Mouse (Mus musculus): ENCODE data around the gene 4930469K13Rik.

Gene 4930469K13Rik

GRCm38 (mm10) chr11:34042808-34043207 is 55.5 kb downstream of the 4930469K13Rik start:
- no peak for DNase-seq (ENCODE audit: low read depth)

DNA sequence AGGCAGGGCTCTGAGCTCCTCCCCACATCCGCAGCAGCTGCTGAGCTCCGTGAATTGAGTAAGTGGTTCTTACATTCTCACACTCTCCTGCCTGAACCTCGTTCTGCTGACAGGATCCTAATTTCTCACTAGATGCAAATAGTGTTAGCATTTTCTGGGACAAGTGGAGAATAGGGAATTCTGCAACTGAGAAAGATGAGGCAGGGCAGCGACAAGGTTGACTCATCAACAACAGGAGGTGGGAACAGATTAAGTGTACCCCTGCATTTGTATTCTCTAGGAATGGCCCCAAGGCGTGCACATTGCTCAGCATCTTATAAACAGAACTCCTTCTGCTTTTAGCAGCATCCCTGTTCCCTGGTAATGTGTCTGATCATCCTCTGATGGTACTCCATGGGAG is 58.3 kb downstream of the 4930469K13Rik start:
- no peak for DNase-seq (ENCODE audit: low read depth)

- DNase-seq (ENCODE audit: low read depth): no peak
Observed at GRCm38 (mm10) chr11:34035909-34036658, 62.3 kb downstream of the 4930469K13Rik start.

DNA sequence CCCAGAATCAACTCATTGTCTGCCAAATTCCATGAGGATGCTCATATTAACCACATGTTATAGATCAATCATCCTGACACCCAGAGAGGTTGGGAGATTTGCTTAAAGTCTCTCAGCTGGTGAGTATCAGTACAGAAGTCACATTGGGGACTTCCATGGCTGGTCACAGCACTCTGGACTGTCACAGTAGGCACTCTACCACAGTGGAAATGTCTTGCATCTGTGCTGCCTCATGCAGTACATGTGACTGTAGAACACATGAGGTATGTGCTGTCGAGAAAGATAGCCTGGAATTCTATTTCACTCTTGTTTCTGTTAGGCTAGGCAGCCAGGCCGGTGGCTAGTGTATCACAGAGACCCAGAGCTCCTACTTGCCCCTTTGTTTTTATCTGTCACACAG is 63.6 kb downstream of the 4930469K13Rik start:
- no peak for DNase-seq (ENCODE audit: low read depth)

DNA sequence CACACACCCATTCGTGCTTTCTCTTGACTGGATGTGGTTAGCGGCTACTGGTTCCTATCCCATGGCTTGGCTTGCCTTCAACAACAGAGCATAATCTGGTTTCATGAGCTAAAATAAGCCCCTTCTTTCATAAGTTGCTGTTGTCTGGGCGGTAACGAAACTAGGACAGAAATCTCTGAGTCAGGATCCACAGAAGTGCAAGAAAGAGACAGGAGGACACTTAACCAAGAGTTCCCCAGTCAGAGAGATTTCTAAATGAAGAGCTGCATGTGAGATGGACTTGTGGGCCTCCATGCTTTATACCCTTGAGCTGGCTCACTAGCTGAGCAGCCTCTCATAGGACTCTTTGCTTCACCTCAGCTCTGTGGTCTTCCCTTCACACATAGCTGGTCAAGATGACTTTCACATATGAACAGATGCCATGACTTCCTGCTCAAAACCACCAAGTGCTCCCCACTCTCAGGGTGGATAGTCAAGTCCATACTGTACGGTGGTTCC is 64.3 kb downstream of the 4930469K13Rik start:
- no peak for DNase-seq (ENCODE audit: low read depth)

GRCm38 (mm10) chr11:34031015-34031805 is 67.1 kb downstream of the 4930469K13Rik start:
- no peak for DNase-seq (ENCODE audit: low read depth)

DNA sequence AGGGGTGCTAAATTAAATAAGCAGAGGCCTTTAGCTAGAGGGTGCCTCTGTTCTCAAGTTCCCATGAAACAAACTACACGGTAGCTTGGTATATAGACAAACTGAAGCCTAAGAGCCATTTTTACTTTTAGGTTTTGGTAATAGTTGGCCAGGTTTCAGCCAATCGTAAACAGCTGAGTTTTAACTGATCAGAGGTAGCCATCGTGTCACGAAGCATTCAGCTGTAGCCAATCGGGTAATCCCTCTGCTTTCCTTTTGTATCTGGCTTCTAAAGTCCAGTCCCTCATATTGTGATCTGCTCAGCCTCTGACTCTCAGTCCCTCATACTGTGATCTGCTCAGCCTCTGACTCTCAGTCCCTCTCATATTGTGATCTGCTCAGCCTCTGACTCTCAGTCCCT is 68.7 kb downstream of the 4930469K13Rik start:
- DNase-seq (ENCODE audit: low read depth): no peak

DNA sequence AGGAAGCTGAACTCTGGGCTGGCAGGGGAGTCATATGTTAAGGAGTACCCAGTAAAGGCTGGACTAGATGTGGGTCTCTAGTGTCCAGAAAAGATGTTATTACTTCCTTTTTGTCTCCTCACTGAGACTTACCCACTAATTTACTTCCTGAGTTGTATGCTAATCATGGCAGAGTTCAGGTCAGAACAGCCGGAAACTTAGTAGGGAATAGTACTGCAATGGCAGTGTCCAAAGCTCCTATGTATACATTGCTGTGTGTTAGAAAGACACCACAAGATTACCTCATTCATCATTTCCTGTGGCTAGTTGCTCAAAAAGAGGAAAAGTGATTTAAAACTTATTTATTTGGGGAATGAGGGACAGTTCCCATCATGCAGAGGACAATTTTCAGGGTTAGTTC is 73.3 kb downstream of the 4930469K13Rik start:
- DNase-seq (ENCODE audit: low read depth): no peak

GRCm38 (mm10) chr11:34012007-34012652 is 86.2 kb downstream of the 4930469K13Rik start:
- DNase-seq (ENCODE audit: low read depth): no peak

DNA sequence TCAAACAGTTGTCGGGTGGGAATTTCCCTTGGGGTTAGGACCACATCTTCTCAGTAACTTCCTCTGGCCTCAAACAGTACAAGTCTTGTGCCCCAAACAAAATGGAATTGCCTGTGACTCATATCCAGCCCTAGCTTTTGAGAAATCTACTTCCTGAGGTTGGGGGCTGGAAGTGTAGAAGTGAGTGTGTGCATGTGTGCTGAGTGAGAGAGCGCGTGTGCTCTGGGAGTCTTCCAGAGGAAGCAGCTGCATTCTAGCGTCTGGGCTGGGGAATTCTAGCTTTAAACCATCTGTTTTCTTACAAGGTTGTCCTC is 87.5 kb downstream of the 4930469K13Rik start:
- DNase-seq (ENCODE audit: low read depth): no peak

DNA sequence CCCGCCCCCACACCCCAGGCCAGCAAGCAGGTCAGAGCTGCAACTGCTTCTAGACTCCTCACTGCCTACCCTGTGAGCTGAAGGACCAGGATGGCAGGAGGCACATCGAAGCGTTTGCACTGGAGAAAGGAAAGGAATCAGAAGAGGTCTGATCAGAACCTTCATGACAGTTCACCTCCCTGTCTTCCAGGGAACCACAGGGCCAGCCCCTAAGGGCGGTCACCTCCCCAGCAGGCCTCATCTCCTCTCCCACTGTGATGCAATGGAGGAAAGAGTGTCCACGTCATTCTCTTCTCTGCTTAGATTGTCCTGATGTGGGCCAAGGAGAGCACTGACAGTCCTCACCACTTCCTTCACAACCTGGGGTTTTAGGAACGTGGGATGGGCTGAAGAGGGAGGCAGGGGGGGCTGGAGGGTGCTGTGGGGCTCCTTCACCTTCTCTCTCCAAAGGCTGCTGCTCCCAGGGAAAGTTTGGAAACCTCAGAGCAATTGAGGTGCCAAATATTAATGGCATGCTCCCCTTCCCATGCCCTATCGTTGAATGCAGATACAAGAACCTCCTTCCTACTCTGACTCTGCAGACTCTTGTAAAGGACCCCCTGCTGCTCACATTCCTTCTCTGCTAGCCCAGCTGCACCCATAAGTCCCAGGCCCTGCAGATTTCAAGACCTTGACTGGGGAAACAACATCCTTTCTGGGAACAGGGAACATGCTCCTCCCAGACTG is 88.1 kb downstream of the 4930469K13Rik start:
- no peak for DNase-seq (ENCODE audit: low read depth)

DNA sequence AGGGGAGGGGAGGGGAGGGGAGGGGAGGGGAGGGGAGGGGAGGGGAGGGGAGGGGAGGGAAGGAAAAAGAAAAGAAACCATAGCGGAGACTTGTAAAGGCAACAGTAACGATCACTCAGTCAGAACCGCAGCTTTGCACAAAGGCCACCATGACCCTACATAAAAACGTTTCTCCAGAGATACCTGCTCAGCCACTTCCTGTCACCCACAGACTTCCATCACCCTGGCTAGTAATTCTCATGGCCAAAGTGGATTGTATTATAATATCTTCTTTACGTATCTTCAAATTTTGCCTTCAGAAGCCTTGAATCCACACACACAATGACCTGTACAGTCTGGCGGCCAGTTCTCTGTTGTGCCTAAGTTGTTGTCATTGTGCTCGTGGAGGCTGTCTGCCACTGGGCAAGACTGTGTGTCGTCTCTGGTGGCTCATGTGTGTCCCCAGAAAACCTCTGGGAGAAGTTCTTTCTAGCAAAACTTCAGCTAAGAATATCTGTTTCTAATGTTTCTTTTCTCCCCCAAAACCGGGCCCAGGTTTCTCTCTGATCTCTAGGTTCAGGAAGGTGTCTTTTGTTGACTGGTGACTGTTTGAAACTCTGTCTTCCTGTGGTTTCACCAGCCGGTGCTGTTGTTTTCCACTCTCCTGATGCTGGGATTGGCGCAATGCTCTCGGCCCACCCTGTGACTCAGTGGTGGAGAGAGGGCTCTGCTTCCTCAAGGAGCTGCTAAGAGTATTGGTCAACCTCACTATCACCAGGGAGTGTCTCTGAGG is 88.9 kb downstream of the 4930469K13Rik start:
- DNase-seq (ENCODE audit: low read depth): no peak

DNA sequence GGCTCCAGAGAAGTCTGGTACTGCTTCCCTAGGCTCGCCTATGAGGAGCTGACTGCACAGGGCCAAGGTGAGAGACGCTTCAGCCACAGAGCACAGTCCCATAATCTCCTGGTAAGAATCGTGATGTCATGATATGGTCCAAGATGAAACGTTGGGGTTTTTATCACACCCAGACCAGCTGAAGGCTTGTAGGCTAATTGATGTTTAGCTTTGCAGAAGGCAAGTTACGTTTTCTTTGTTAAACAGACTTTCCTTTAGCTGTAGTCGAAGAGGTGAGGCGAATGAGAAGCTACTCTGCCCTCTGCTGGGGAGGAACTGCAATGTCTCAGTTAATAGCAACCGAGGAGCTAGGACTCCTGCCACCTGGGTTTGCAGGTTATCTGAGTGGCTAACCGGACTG is 89.7 kb downstream of the 4930469K13Rik start:
- DNase-seq (ENCODE audit: low read depth): peak; percentile 52

DNA sequence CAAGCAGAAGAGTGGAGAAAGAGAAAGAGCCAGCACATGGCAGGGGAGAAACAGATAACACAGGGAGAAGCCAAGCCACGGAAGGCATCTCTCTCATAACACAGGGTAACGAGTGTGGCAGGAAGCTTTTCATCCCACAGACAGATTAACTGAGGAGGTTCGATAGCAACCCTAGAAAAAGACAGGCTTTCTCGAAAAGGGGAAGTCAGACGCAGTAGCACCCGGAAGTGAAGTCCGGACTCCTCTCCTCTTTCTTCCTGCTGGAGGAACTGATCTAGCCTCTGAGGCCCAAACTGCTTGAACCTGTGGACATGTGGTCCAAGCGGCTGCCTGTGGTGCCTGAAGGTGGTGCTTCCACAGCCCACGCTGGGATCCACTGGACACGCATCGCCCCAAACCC is 90.1 kb downstream of the 4930469K13Rik start:
- DNase-seq (ENCODE audit: low read depth): no peak

DNA sequence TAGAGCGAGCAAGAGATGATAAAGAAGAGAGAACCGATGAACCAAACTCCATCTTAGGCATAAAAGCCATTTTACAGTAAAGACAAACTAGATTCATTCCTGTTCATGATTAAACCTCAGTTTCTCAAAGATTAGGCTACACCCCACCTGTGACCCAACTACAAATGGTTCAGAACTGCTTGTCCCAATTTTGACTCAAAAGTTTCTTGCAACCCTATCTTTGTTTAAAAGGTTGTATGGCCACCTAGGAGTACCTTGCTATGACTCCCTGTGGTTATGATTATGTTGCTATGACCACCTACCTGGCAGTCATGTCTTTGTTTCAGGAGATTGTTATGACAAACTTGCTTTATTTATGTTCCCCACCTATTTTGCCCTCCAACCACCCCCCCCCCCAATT is 90.7 kb downstream of the 4930469K13Rik start:
- no peak for DNase-seq (ENCODE audit: low read depth)

DNA sequence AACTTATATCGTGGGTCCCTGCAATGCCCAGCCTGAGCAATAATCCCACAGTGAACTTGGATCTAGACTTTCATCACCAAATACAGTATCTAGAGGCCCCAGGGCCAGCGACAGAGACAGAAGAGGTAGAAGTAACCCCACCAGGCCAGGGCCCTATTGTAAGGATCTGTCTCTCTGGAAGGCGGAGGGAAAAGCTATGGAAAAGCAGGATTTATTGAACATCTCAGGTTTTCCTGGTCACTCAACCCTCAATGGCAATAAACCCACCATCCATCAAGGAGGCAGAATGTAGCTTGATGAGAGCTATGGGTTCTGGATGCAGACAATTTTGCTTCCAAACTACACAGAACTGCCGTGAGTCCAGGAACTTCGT is 95.8 kb downstream of the 4930469K13Rik start:
- DNase-seq (ENCODE audit: low read depth): no peak

DNA sequence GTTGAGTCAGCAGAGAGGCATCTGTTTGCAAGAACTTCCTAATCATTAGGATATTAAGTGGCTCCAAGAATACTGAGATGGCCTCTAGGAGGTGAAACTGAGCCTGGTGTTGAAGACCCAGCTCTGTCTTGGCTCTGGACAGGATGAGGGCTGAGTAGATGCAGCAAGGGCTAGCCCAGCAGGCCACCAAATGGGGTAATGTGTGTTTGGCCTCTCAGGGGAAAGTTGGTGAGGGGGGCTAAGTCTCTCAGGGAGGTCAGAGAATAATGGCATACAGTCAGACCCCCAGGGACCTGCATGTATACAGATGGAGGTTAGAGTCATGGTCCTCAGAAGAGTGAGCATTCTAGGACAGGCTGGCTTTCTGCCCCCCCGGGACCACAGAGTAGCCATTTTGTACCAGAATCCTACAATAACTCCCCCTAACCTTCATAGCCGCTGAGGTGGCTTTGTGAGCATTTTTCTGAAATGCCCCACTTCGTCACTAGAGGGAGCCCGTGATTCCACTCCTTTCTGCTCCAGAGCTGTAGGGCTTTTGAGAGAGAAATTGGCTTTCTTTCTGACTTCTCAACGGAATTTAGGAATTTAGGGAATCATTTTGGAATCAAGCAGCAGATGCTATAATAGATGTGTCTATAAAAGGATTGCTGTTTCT is 96.3 kb downstream of the 4930469K13Rik start:
- peak; percentile 30 for DNase-seq (ENCODE audit: low read depth)

- DNase-seq (ENCODE audit: low read depth): no peak
Observed at GRCm38 (mm10) chr11:34000416-34000815, 97.9 kb downstream of the 4930469K13Rik start.

- DNase-seq (ENCODE audit: low read depth): no peak
Observed at GRCm38 (mm10) chr11:33998244-33998643, 100.1 kb downstream of the 4930469K13Rik start.

DNA sequence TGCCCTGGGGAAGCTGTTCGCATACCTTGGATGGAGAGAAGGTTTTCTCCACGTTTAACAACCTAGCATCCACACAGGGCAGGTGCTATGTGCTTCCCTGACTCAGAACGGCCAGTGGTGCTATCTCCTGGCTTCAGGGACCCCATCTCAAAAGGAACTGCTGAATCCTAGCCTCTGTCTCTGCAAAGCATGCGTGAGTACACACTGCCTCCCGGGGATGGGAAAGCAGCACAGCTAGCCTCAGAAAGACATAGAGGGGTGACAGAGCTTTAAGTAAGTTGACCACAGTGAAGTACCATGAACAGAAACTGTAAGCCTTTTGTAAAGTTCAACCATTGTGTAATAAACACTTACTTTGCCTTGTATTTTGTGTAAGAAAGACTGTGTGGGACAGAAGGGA is 104.9 kb downstream of the 4930469K13Rik start:
- DNase-seq (ENCODE audit: low read depth): no peak

DNA sequence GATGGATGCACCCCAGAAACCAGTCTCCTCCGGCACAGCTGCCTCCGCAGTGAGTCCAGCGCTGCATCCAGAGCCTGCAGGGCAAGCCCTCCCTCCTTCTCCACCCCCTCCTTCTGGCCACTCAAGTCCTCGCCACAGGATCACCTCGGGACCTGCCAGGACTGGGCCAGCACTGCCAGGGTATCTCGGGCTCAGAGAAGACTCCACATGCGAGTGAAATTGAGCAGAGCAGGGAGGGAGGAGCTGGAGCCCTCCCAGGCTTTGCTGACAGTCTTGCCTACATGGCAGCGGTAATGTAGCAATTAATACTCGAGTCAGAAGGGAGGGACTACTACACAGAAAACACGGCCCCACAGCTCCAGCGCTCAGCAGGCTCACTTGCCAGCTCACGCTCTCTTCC is 105.4 kb downstream of the 4930469K13Rik start, which contains the start of gene Kcnip1:
Gene Kcnip1, minus strand, starts transcription at position 215 of the 400 bp plus-strand sequence.
- no peak for DNase-seq (ENCODE audit: low read depth)

Data from c-Kit-positive CD71-positive TER-119-negative erythroid progenitor cells, embryonic 14.5 days (primary cell).